Mouse (Mus musculus) gastrocnemius, adult 8-10 months (tissue): ENCODE measurements around the gene Atxn7. TPM values are rescaled to one million over a fixed set of nuclear protein-coding genes. Genes with fewer than 3 reads are reported as not detected.
A peak's percentile ranks its signal among the peaks of the same experiment; 100 is the strongest.

Source experiments
- DNase-seq, 2 experiments: peaks; one replicate each; pipeline ENCODE4 v3.0.0; 2022; ENCODE audit warnings: low spot score in 2 of 2
- total RNA-seq, 4 experiments: library from RNA; stranded (reverse); gene quantifications; 2 replicates each; pipeline ENCODE4 v1.2.4; 2022

The Atxn7 gene
- total RNA-seq, 4 experiments from 2014 or later, result 19.5 to 24.5 (median 20.8) TPM

DNA sequence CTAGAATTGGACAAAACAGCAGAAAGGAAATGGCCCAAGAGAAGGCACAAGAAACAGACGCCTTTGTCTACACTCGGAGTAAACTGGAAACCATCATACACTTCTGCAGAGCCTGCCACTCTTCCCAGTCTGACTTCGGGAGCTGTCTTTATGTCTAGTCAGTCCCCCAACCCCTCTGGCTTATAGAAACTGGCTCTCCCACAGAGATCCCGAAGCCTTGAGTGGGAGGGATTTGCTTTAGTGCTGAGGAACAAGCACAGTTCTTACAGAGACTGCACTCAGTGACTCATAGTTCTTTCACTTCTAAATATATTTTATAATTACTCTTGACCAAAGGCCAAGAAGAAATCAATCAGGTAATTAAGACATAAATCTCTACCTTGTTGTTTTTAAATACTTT, 149.5 kb downstream of the Atxn7 start:
- no peak for DNase-seq

DNA sequence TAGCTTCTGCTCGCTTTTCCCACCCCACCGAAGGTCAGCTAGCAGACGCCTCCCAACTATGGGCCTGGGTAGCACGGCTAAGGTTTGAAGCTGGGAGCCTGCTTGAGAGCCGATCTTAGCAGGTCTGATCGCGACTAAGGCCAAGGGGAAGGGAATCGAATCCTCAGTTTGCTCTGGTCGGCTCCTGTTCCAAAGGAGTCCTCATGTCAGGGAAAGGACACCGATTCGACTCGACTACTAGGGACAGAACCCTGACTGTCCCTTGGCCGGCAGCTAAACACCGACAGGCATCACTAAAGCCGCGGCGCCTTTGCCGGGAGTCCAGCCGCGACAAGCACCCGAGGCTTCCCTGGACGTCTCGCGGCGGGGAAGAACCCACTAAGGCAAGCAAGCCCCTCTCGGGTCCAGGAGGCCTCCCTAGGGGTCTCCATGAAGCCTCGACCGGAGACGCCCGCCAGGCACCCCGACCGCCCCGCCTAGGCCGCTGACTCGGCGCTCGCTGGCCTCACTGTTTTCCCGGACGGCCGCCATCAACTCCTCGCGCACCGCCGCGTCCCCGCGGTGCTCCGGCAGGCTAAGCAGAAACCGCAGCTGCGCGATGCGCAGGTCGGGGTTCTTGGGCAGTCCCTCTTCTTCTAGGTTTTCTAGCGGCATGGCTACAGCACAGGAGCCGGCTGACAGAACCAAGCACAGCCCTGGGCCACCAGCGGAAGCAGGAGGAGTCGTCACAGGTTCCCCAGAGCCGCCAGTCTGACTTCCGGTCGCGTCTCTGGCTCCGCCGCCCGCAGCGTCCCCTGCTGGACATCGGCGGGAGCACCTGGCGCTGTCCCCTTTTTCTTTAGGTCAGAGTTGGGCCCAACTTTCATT, 159.2 kb downstream of the Atxn7 start, which contains the start of gene Psmd6:
Gene Psmd6, minus strand, starts transcription at position 755 of the 867 bp plus-strand sequence.
- peak; percentile 75 to 85 for DNase-seq

Other genes starting within 250 kb of the Atxn7 start
- gene Gm281, start 47.0 kb upstream of the Atxn7 start, total RNA-seq, result not detected
- gene Thoc7, start 412 bp downstream of the Atxn7 start, total RNA-seq, result 100 to 1,000 TPM; 124 to 144 (median 137) TPM
- 100 to 1,000 TPM; 145 to 169 (median 155) TPM for gene Psmd6, start 159.5 kb downstream of the Atxn7 start, total RNA-seq
- gene Olfr720, start 225.4 kb downstream of the Atxn7 start, total RNA-seq, result not detected